Mouse (Mus musculus) embryonic facial prominence, embryonic 13.5 days (tissue): ENCODE data around the gene Parp3. TPM values are rescaled to one million over a fixed set of nuclear protein-coding genes. Genes with fewer than 3 reads are reported as not detected.

Experiments used
- ATAC-seq: fragments of 200-750 bp; cut with Nextera tagmentation; 2 replicates; pipeline ENCODE4 v1.8.0; 2017; ENCODE audit warnings: low read depth; ENCODE audit not compliant: insufficient number of reproducible peaks, insufficient read depth, low FRiP score, low TSS enrichment
- H3K27ac ChIP-seq: fragments of 300-500 bp; sonication (generic); 2 replicates; pipeline ENCODE4 v1.5.1; 2015; ENCODE audit warnings: moderate library complexity, mild to moderate bottlenecking, inconsistent platforms
- H3K27me3 ChIP-seq: fragments of 300-500 bp; sonication (generic); 2 replicates; pipeline ENCODE4 v1.6.1; 2015; ENCODE audit warnings: mild to moderate bottlenecking, inconsistent platforms
- H3K36me3 ChIP-seq: fragments of 300-500 bp; sonication (generic); 2 replicates; pipeline ENCODE4 v1.6.1; 2015; ENCODE audit warnings: mild to moderate bottlenecking, inconsistent platforms
- H3K4me1 ChIP-seq: fragments of 300-500 bp; sonication (generic); 2 replicates; pipeline ENCODE4 v1.6.1; 2015; ENCODE audit warnings: inconsistent platforms
- H3K4me2 ChIP-seq: fragments of 300-500 bp; sonication (generic); 2 replicates; pipeline ENCODE4 v1.6.1; 2015; ENCODE audit warnings: moderate library complexity, mild to moderate bottlenecking, inconsistent platforms
- H3K4me3 ChIP-seq: fragments of 300-500 bp; sonication (generic); 2 replicates; pipeline ENCODE4 v1.5.1; 2015; ENCODE audit warnings: mild to moderate bottlenecking, inconsistent platforms
- H3K9ac ChIP-seq: fragments of 300-500 bp; sonication (generic); 2 replicates; pipeline ENCODE4 v1.6.1; 2015; ENCODE audit warnings: mild to moderate bottlenecking, inconsistent platforms
- H3K9me3 ChIP-seq: fragments of 300-500 bp; sonication (generic); 2 replicates; pipeline ENCODE4 v1.6.1; 2016; ENCODE audit warnings: inconsistent platforms
- WGBS: fragments of 180-500 bp; shearing (Covaris S2); methylation state at CpG from one replicate; pipeline ENCODE4 v1.1.7; 2015; ENCODE audit warnings: mixed read lengths; 5-methylcytosine and 5-hydroxymethylcytosine counted together
- polyA plus RNA-seq: library from polyadenylated mRNA; unstranded; fragments of >200 nt; fragmentation: Nextera tagmentation; extraction: Ambion mirVana; gene quantifications from 2 replicates; pipeline ENCODE4 v1.2.1, GENCODE M21; 2015

The Parp3 gene
- polyA plus RNA-seq, 1 experiment from 2014 or later, result 3.2 TPM

DNA sequence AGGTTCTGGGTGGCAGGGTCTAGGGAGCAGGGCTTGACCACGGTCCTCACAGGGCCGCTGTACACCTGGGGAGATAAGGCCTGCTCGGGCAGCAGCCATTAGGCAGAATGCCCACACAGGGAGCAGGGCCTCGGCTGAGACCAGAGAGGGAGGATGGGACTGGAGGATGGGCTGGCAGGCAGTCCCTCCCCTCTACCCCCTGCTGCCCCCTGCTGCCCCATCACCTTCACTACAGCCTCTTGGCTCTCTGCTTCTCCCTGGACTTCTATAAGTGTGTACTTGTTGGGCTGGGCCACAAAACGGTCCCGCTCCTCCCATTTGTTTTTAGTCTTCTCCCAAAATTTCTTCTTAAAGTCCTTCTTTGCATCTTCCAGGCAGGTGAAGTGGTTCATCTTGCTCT lies 2.3 kb downstream of the Parp3 start:
- Histone ChIP-seq H3K27ac (no peak overlapping the region), H3K9ac (peak overlapping the region; percentile 61), H3K27me3 (no peaks in the 10 kb centered on the region), H3K4me3 (no peak overlapping the region), H3K4me1 (peaks cover 58% of the 10 kb centered on the region), H3K36me3 (peaks cover 2% of the 10 kb centered on the region; the same call in 1 of the 2 replicates), H3K4me2 (peak overlapping the region; percentile 33), H3K9me3 (no peaks in the 10 kb centered on the region)
- WGBS, result 6% methylated on average over 6 of the region's 6 CpGs
- ATAC-seq, result no peak

GRCm38 (mm10) chr9:106473753-106474105 lies 3.0 kb downstream of the Parp3 start:
- Histone ChIP-seq H3K36me3 (no peaks in the 10 kb centered on the region), H3K4me3 (no peak overlapping the region), H3K9ac (0 out of 2 replicates have a peak overlapping the region, but pooled peaks have one; percentile 61), H3K4me1 (peaks cover 57% of the 10 kb centered on the region), H3K27me3 (no peaks in the 10 kb centered on the region), H3K9me3 (no peaks in the 10 kb centered on the region), H3K27ac (no peak overlapping the region), H3K4me2 (no peak overlapping the region)
- 70% methylated on average over 5 of the region's 5 CpGs for WGBS
- ATAC-seq, result no peak

GRCm38 (mm10) chr9:106473081-106473752 lies 3.5 kb downstream of the Parp3 start:
- H3K4me3 ChIP-seq, result no peak overlapping the region
- no peaks in the 10 kb centered on the region for H3K36me3 ChIP-seq
- no peaks in the 10 kb centered on the region for H3K27me3 ChIP-seq
- no peak overlapping the region for H3K27ac ChIP-seq
- H3K9ac ChIP-seq, result no peak overlapping the region
- no peak for ATAC-seq
- H3K9me3 ChIP-seq, result no peaks in the 10 kb centered on the region
- H3K4me1 ChIP-seq, result peaks cover 53% of the 10 kb centered on the region
- H3K4me2 ChIP-seq, result no peak overlapping the region
- 86% methylated on average over 16 of the region's 16 CpGs for WGBS

GRCm38 (mm10) chr9:106472321-106472720 lies 4.4 kb downstream of the Parp3 start:
- H3K4me1 ChIP-seq, result peaks cover 46% of the 10 kb centered on the region
- 0 out of 2 replicates have a peak overlapping the region, but pooled peaks have one; percentile 51 for H3K9ac ChIP-seq
- no peaks in the 10 kb centered on the region for H3K9me3 ChIP-seq
- no peak overlapping the region for H3K4me3 ChIP-seq
- WGBS, result 69% methylated on average over 4 of the region's 4 CpGs
- 0 out of 2 replicates have a peak overlapping the region, but pooled peaks have one; percentile 44 for H3K4me2 ChIP-seq
- no peak for ATAC-seq
- peak overlapping the region; percentile 57 for H3K27ac ChIP-seq
- H3K27me3 ChIP-seq, result no peaks in the 10 kb centered on the region
- H3K36me3 ChIP-seq, result no peaks in the 10 kb centered on the region

GRCm38 (mm10) chr9:106471892-106472291 lies 4.9 kb downstream of the Parp3 start:
- no peaks in the 10 kb centered on the region for H3K9me3 ChIP-seq
- H3K4me1 ChIP-seq, result peaks cover 46% of the 10 kb centered on the region
- no peaks in the 10 kb centered on the region for H3K36me3 ChIP-seq
- 0 out of 2 replicates have a peak overlapping the region, but pooled peaks have one; percentile 51 for H3K9ac ChIP-seq
- 12% methylated on average over 5 of the region's 5 CpGs for WGBS
- peak overlapping the region; percentile 57; the same call in 1 of the 2 replicates for H3K27ac ChIP-seq
- ATAC-seq, result no peak
- H3K27me3 ChIP-seq, result no peaks in the 10 kb centered on the region
- peak overlapping the region; percentile 17 for H3K4me3 ChIP-seq
- H3K4me2 ChIP-seq, result peak overlapping the region; percentile 44

GRCm38 (mm10) chr9:106470991-106471750 lies 5.6 kb downstream of the Parp3 start:
- Histone ChIP-seq H3K36me3 (no peaks in the 10 kb centered on the region), H3K9me3 (no peaks in the 10 kb centered on the region), H3K9ac (0 out of 2 replicates have a peak overlapping the region, but pooled peaks have one; percentile 51), H3K27ac (peak overlapping the region; percentile 28; the same call in 1 of the 2 replicates), H3K27me3 (no peaks in the 10 kb centered on the region), H3K4me1 (peaks cover 41% of the 10 kb centered on the region), H3K4me3 (no peak overlapping the region), H3K4me2 (peak overlapping the region; percentile 44)
- ATAC-seq, result no peak
- WGBS, result 59% methylated on average over 14 of the region's 14 CpGs

DNA sequence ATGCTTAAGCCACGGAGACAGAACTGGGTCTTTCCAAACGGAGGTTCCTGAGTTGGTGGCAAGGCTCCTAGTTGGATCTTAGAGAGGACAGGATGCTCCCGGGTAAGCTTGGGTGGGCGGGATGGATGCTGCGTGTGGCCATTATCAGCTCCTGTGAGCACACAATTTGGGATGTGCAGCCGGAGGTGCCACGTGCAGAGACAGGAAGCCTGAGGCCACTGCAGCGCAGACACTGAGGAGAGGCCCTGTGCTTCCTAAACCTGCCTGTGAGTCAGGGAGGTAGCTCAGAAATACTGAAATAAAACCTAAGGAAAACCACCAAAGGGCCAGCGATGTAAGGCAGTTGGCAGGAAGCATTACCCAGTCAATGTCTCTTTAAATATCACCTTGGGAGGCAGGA lies 7.0 kb downstream of the Parp3 start:
- Histone ChIP-seq H3K36me3 (no peaks in the 10 kb centered on the region), H3K4me2 (no peak overlapping the region), H3K27me3 (no peaks in the 10 kb centered on the region; the same call in 1 of the 2 replicates), H3K4me1 (peaks cover 40% of the 10 kb centered on the region), H3K9ac (no peak overlapping the region), H3K27ac (no peak overlapping the region), H3K4me3 (no peak overlapping the region), H3K9me3 (no peaks in the 10 kb centered on the region)
- ATAC-seq, result no peak
- WGBS, result 53% methylated on average over 9 of the region's 9 CpGs

GRCm38 (mm10) chr9:106469317-106469716 lies 7.4 kb downstream of the Parp3 start:
- WGBS, result 61% methylated on average over 6 of the region's 6 CpGs
- no peak overlapping the region for H3K27ac ChIP-seq
- peaks cover 40% of the 10 kb centered on the region for H3K4me1 ChIP-seq
- no peak overlapping the region for H3K9ac ChIP-seq
- H3K36me3 ChIP-seq, result peaks cover 1% of the 10 kb centered on the region; the same call in 1 of the 2 replicates
- peaks cover 3% of the 10 kb centered on the region; the same call in 1 of the 2 replicates for H3K27me3 ChIP-seq
- no peaks in the 10 kb centered on the region for H3K9me3 ChIP-seq
- no peak for ATAC-seq
- H3K4me3 ChIP-seq, result no peak overlapping the region
- no peak overlapping the region for H3K4me2 ChIP-seq

DNA sequence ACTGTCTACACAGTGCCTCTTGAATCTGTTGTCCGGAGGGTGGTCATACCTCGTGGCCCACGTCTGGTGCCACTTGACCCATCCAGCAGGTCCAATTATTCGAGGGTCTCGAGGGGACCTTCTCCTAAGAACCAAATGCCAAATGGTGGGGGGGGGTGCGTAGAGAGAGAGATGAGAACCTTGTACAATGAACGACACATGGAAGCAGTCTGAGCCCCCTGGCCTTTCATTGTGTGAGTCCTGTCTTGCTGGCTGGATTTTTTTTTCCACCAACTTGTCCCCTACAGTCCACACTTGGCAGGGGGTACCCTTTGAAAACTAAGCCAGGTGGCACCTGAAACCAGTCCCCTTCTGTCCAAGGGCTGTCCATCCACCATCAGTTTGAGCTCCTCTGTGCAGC lies 9.0 kb downstream of the Parp3 start:
- peaks cover 15% of the 10 kb centered on the region for H3K36me3 ChIP-seq
- H3K27ac ChIP-seq, result no peak overlapping the region
- peaks cover 31% of the 10 kb centered on the region for H3K4me1 ChIP-seq
- H3K9ac ChIP-seq, result no peak overlapping the region
- 84% methylated on average over 7 of the region's 7 CpGs for WGBS
- peaks cover 11% of the 10 kb centered on the region for H3K27me3 ChIP-seq
- no peaks in the 10 kb centered on the region for H3K9me3 ChIP-seq
- no peak for ATAC-seq
- H3K4me2 ChIP-seq, result no peak overlapping the region
- H3K4me3 ChIP-seq, result no peak overlapping the region

DNA sequence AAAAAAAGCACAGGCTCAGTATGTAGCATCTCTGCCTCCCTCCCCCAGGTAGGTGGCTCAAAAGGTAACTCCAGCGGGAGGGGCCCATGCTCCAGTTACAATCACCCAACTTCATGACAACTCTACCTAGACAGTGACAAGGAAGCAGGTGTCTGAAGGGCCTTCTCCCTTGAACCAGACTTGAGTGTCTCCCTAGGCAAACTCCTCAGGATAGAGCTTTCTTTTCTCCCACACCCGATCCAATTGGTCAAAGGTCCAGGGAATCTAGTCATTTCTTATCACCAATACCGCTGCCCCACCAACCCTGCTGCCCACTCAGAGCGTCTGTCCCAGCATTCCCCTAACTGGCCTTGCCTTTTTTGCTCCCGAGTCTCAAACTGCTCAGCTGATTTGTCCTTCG lies 10.0 kb downstream of the Parp3 start:
- Histone ChIP-seq H3K4me1 (peaks cover 24% of the 10 kb centered on the region), H3K36me3 (peaks cover 24% of the 10 kb centered on the region), H3K9ac (no peak overlapping the region), H3K4me3 (no peak overlapping the region), H3K27me3 (peaks cover 11% of the 10 kb centered on the region), H3K27ac (no peak overlapping the region), H3K4me2 (no peak overlapping the region), H3K9me3 (no peaks in the 10 kb centered on the region)
- ATAC-seq, result no peak
- 89% methylated on average over 6 of the region's 6 CpGs for WGBS

- Histone ChIP-seq H3K4me2 (peak within 1 kb of the TSS; percentile 98), H3K27ac (no peak within 1 kb of the TSS), H3K36me3 (peaks cover 34% of the 10 kb centered on the region), H3K4me3 (peak within 1 kb of the TSS; percentile 59), H3K9me3 (no peaks in the 10 kb centered on the region), H3K27me3 (peaks cover 11% of the 10 kb centered on the region), H3K4me1 (peaks cover 19% of the 10 kb centered on the region), H3K9ac (peak within 1 kb of the TSS; percentile 77)
- 33% methylated on average over 26 of the region's 26 CpGs for WGBS
- ATAC-seq, result no peak
These were observed 11.1 kb downstream of the Parp3 start, which contains the start of gene Gpr62 for GRCm38 (mm10) chr9:106465571-106466200. Gpr62 (minus strand) TSS chr9:106465938.
